Mouse (Mus musculus) ES-E14 (cell line): ENCODE results near the gene Fbxo31. TPM values are rescaled to one million over a fixed set of nuclear protein-coding genes. Genes with fewer than 3 reads are reported as not detected.
A peak's percentile ranks its signal among the peaks of the same experiment; 100 is the strongest.

Source experiments
- DNase-seq: peaks from one replicate; pipeline ENCODE4 v3.0.0-alpha.2; 2013; ENCODE audit warnings: low read depth, low spot score
- H3K27ac ChIP-seq: 2 replicates; pipeline ENCODE4 v1.5.1; 2012; ENCODE audit warnings: low read depth, mild to moderate bottlenecking, low read length, moderate library complexity, mixed read lengths; ENCODE audit not compliant: poor library complexity, insufficient read depth, severe bottlenecking
- H3K36me3 ChIP-seq: 2 replicates; pipeline ENCODE4 v1.6.1; 2012; ENCODE audit warnings: mild to moderate bottlenecking, low read length, moderate library complexity, mixed read lengths; ENCODE audit not compliant: control insufficient read depth, poor library complexity, insufficient read depth, severe bottlenecking
- H3K4me1 ChIP-seq, 2 experiments: fragments of 150-350 bp in 1 of 2; sonication (generic) in 1 of 2; 2 replicates each; pipeline ENCODE4 v1.6.1; 2012; ENCODE audit warnings: low read length in 2 of 2, mild to moderate bottlenecking in 1 of 2, mixed read lengths in 1 of 2; ENCODE audit not compliant: control insufficient read depth in 2 of 2, insufficient read depth in 2 of 2, poor library complexity in 1 of 2
- H3K4me3 ChIP-seq, 2 experiments: fragments of 150-350 bp in 1 of 2; sonication (generic) in 1 of 2; 2 replicates each; pipeline ENCODE4 v1.5.1; 2012; ENCODE audit warnings: low read length in 2 of 2, low read depth in 1 of 2, mild to moderate bottlenecking in 1 of 2, mixed read lengths in 1 of 2; ENCODE audit not compliant: insufficient read depth in 1 of 2, poor library complexity in 1 of 2, severe bottlenecking in 1 of 2
- H3K9ac ChIP-seq: 2 replicates; pipeline ENCODE4 v1.6.1; 2012; ENCODE audit warnings: low read depth, mild to moderate bottlenecking, low read length, mixed read lengths; ENCODE audit not compliant: poor library complexity, insufficient read depth, severe bottlenecking
- H3K9me3 ChIP-seq: fragments of 150-350 bp; sonication (generic); 2 replicates; pipeline ENCODE4 v1.6.1; 2012; ENCODE audit warnings: low read depth, mild to moderate bottlenecking, low read length; ENCODE audit not compliant: control insufficient read depth, insufficient read depth
- CHD2 ChIP-seq: IDR thresholded peaks from 2 replicates; pipeline ENCODE4 v1.6.1; 2014; ENCODE audit warnings: mild to moderate bottlenecking, low read depth, low read length, inconsistent platforms
- HCFC1 ChIP-seq: IDR thresholded peaks from 2 replicates; pipeline ENCODE4 v1.6.1; 2012; ENCODE audit warnings: low read length, inconsistent platforms, borderline replicate concordance; ENCODE audit not compliant: insufficient read depth
- MAFK ChIP-seq: IDR thresholded peaks from 2 replicates; pipeline ENCODE4 v1.6.1; 2014; ENCODE audit warnings: mild to moderate bottlenecking, low read depth, low read length, inconsistent platforms; ENCODE audit not compliant: insufficient read depth
- ZC3H11A ChIP-seq: IDR thresholded peaks from 2 replicates; pipeline ENCODE4 v1.6.1; 2012; ENCODE audit warnings: low read depth, mild to moderate bottlenecking, inconsistent platforms, low read length, borderline replicate concordance
- ZNF384 ChIP-seq: IDR thresholded peaks from 2 replicates; pipeline ENCODE4 v1.6.1; 2012; ENCODE audit warnings: low read depth, low read length, inconsistent platforms
- in situ Hi-C, 2 experiments: fragments of 600-800 bp; cut with MboI; formaldehyde crosslinking; loops; one replicate each; pipeline ENCODE4 v1.15.1; 2025; ENCODE audit warnings: low sequenced_read_pairs in 2 of 2, inconsistent platforms in 1 of 2; ENCODE audit not compliant: unreplicated experiment in 2 of 2
- total RNA-seq: library from RNA; depleted of rRNA; stranded (reverse); fragments of 300-350 nt; gene quantifications from 2 replicates; pipeline ENCODE4 v1.2.3, GENCODE M21; 2012

Gene Fbxo31
- total RNA-seq, 1 experiment = 15.5 TPM

DNA sequence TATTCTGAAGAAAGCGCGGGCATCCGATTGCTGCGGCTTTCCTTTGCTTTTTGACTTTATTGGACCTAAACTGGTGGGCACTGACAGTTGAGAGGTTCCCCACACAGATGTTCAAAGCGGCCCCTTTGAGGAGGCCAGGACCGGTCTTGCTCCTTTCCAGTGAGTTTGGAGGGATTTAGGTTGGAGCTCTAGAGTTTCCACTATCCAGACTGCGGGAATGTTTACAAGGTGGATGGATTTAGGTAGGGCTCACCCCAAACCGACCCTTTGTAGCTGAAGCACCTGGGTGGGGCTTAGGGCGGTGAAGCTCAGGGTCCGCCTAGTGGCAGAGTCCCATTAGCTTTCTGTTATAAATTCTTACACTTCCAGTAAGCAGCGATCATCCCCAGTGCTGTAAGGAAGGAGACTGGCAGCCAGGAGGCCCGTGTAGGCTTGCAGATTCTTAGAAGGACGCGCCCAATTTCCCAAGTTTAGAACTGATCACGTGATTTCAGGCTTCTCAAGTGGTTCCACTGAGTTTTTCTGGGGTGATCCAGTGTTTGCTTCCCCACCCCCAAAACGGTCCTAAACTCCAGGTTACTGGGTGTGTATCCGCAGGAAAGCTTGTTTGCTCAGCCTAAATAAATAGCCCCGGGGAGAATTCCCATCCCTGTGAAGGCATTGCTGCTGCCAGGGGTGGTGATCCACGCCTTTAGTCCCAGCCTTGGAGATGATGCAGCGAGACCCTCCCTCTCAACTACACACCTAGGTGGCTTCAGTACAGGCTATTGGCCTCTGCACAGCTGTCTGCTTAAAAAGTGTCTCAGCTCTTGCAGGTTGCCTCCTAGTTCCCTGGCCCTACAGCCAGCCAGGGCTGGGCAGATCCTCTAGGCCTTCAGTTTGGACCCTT, 12.8 kb upstream of the Fbxo31 start:
- Histone ChIP-seq H3K27ac (no peak overlapping the region; the same call in 1 of the 2 replicates), H3K9ac (peak overlapping the region; percentile 89), H3K9me3 (no peaks in the 10 kb centered on the region), H3K36me3 (peaks cover 28% of the 10 kb centered on the region; the same call in 1 of the 2 replicates), H3K4me3 (peak overlapping the region; percentile 87 to 90), H3K4me1 (peaks cover 0 to 20% of the 10 kb centered on the region in 2 experiments; a peak in 1 of 4 replicates)
- in situ Hi-C loops = no loop called here
- peak; percentile 66 for DNase-seq
- TF ChIP-seq HCFC1 (no peak), ZNF384 (no peak), CHD2 (no peak)

DNA sequence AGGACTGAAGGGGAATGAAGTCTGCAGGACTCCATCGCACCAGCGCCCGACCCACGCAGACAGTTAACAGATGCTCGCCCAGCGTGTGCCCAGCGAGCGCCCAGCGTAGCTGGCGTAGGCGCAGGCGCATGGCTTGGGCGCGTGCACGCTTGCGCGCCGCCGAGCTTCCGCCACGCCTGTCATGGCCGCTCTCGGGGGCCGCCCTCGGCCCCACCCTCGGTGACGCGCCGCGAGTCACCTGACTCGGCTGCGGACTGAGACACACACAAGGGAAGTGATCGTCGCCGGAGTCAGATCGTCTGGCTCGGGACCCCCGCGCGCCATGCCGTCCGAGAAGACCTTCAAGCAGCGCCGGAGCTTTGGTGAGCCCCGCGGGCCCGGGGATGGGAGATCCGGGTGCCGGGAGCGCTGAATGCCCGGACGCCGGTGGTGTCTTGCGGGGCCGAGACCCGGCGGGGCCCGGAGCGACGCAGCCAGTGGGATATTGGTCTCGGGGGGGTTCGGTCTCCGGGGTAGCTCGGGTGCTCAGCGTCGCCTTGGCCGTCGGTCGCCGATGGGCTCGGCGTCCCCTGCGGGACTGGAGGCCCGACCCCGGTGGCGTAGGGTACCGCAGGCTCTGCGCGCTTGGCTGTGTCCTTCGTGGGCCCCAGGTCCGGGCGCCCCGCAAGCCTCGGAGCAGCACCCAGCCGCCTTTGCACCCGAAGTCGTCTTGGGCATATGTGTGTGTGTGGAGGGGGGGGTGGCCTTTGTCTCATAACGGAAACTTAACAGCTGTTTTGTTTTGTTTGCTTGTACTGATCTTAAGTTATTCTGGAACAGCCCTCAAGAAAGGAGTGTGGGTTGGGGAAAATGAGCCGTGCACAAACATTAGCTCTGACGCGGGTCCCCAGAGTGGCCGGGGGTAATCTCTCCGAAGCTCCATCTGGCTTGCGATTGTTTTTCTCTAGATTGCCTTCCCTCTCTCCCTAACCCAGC, 11.9 kb upstream of the Fbxo31 start, which contains the start of gene Map1lc3b:
Map1lc3b (plus strand) TSS at position 159 of the 975 bp plus-strand sequence.
- Histone ChIP-seq H3K4me3 (peak within 1 kb of the TSS; percentile 87 to 90), H3K9ac (peak within 1 kb of the TSS; percentile 89), H3K36me3 (peaks cover 20% of the 10 kb centered on the region; the same call in 1 of the 2 replicates), H3K27ac (peak within 1 kb of the TSS; percentile 45), H3K4me1 (peaks cover 0 to 20% of the 10 kb centered on the region in 2 experiments; a peak in 1 of 4 replicates), H3K9me3 (no peaks in the 10 kb centered on the region)
- in situ Hi-C loops = no loop called here
- peak; percentile 83 for DNase-seq
- TF ChIP-seq HCFC1 (peak; percentile 98), MAFK (no peak), ZNF384 (no peak), ZC3H11A (no peak), CHD2 (no peak)

DNA sequence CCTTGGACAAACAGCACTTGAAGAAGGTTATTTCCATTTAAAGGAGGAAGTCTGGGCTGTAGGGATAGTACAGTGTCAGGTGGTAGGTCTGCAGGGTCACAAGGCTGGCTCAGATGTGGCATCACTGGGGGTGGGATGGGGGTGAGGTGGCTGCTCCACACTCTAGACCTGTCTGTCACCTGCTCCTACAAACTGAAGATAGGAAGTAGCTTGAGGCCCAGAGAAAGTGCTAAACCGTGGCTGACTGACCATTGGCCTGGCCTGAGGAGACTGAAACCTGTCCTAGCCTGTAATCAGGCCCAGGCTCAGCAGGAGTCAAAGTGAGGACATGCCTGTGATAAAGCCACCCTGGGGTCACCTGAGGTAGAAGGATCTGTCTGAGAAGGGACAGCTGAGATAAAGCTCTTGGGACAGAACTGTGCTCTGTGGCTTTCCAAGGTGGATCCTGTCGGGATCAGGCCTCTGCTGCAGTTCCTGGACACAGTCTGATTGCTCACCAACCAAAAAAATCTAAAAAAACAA, 10.7 kb upstream of the Fbxo31 start:
- H3K27ac ChIP-seq = no peak overlapping the region
- H3K9me3 ChIP-seq = no peaks in the 10 kb centered on the region
- in situ Hi-C loops = no loop called here
- H3K36me3 ChIP-seq = peaks cover 16% of the 10 kb centered on the region; the same call in 1 of the 2 replicates
- no peak overlapping the region for H3K9ac ChIP-seq
- DNase-seq = no peak
- H3K4me1 ChIP-seq = peaks cover 0 to 23% of the 10 kb centered on the region in 2 experiments; a peak in 1 of 4 replicates
- H3K4me3 ChIP-seq = no peak overlapping the region
- TF ChIP-seq MAFK (no peak), ZC3H11A (no peak), ZNF384 (no peak), CHD2 (no peak), HCFC1 (no peak)

DNA sequence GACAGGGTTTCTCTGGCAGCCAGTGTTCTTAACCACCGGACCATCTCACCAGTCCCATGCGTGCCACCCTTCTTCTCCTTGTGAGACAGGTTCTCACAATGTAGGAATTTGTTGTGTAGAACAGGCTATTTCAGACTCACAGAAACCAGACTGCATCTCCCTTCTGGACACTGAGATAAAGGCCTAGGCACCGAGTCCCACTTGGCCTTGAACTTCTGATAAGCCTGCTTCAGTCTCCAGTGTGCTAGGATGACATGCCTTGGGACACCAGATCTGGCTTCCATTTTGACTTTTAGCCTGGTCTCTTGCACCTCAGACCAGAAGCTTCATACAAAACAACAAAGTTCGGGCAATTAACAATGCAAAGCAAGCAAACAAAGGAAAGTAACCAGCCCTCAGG, 10.1 kb upstream of the Fbxo31 start:
- Histone ChIP-seq H3K27ac (no peak overlapping the region), H3K4me3 (no peak overlapping the region), H3K9ac (no peak overlapping the region), H3K36me3 (peaks cover 11% of the 10 kb centered on the region; the same call in 1 of the 2 replicates), H3K4me1 (peaks cover 1 to 23% of the 10 kb centered on the region in 2 experiments; a peak in 2 of 4 replicates), H3K9me3 (no peaks in the 10 kb centered on the region)
- in situ Hi-C loops = no loop called here
- DNase-seq = no peak
- no peak for TF ChIP-seq MAFK
- TF ChIP-seq CHD2 = no peak
